Mouse (Mus musculus) T-cell, adult 2 months (primary cell): ENCODE data around the gene Cd300e.
"Not testable (repeated sequence)": the region's sequence is repeated elsewhere in the genome, so short reads cannot be mapped to it uniquely, and the experiment has no call there.

Experiments used
- DNase-seq: peaks from one replicate; pipeline ENCODE4 v3.0.0; 2022; ENCODE audit warnings: low spot score

The Cd300e gene

DNA sequence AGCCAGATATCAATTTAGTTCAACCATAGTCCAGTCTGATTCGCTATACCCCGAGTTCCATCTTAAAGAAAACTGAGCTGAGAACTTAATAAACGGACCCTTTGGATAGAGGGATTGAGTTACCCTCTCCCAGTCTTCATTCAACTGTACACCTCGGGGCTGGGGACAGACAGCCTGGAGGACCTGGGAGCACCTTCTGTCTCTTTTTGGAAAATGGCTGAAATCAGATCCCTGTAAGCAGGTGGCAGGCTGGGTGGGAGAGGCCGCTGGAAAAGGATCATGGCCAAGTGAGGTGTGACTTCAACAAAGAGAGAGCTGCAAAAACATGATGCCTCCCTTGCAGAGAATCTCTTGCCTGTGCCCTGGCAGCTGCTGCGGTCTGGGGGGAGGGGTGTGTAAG, 20.2 kb upstream of the Cd300e start:
- DNase-seq, result no peak

DNA sequence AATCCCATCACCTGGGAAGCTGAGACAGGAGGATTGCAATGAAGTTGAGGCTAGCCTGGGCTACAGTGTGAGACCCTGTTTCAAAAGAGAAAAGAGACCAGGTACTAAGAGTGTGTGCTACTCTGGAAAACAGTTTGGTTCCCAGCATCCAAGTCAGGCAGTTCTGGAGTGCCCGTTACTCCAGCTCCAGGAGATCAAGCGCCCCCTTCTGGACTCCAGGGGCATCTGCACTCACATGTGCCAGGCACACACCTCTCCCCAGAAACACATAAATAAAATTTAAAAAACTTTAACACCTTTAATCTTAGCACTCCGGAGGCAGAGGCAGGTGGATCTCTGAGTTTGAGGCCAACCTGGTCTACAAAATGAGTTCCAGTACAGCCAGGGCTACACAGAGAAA, 19.4 kb upstream of the Cd300e start:
- DNase-seq, result no peak

DNA sequence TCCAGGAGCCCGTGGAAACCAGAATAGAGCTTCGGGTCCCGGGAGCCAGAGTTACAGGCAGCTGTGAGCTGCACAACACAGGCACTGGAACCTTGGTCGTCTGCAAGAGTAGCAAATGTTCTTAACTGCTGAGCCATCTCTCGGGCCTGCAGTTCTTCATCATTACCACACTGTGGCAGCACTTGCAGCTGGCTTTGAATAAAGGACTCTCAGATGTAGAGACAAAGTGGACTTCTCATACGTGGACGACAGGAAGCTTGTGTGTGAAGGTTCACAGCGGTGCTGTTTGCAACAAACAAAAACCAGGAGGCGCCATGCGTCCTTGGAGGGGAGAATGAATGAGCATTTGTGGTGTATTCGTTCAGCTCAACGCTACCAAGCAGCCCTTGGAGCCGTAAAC, 18.9 kb upstream of the Cd300e start:
- DNase-seq, result peak; percentile 51

DNA sequence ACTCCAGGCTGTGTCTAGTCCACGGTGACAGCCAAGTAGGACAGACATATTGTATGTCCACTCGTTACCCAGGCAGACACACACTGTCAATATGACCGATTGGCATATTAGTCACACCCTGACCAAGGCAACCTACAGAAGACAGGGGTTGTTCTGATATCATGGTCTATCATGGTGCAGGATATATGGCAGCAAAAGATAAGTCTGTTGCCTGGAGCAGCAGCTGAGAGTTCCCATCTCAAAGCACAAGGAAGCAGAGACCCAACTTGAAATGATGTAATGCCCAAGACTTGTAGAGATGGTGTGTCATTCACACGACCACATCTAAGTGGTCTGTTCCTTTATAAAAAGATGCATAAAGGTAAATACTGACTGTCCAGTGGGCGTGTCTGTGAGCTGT, 16.7 kb upstream of the Cd300e start:
- no peak for DNase-seq

DNA sequence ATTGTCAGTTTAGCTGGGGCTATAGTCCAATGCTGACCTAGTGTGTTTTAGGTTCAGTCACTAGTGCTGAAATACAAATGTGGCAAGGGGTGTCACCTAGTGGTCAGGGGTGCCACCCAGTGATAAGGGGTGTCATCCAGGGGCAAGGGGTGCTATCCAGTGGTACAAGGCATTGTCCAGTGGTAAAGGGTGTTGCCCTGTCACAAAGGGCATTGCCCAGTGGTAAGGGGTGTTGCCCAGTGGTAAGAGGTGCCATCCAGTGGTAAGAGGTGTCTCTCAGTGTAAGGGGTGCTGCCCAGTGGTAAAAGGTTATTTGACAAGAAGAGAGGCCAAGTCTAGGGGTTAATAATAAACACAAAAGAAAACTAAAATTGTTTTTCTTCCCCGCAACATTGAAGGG, 15.5 kb upstream of the Cd300e start:
- no peak for DNase-seq

DNA sequence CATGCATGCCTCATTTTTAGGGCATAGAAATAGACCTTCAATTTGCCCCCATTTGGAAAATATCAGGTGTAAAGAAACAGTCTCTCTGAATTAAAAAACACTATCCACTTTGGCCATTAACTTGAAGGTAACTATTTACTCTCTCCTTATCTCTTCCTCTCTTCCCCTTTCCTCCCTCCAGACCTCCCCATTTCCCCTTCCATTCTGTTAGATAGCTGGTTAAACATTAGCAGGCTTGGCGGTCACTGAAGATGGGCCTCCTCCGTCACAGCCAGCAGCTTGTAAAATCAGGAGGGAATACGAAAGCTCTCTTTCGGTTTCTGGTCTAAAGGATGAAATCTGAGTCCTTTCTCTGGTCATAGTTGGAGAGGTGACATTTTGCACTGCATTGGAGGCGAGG, 13.9 kb upstream of the Cd300e start:
- no peak for DNase-seq

DNA sequence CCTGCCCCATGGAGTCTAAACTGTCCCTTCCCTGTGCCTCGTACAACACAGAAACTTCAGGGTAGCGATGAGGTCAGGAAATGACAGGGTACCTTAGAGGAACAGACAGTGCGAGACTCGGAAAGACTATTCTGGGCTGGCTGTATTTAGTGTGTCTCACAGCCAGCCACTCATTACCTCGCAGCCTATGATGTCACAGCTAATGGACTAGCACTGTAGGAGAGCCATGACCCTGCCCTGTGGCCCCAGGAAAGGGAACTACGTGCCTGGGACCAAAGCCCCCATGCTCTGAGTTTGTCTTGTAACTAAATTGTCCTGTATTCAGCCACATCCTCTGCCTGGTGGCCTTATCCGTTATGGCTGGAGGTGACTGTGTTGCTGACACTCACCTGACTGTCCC, 13.4 kb upstream of the Cd300e start:
- no peak for DNase-seq

DNA sequence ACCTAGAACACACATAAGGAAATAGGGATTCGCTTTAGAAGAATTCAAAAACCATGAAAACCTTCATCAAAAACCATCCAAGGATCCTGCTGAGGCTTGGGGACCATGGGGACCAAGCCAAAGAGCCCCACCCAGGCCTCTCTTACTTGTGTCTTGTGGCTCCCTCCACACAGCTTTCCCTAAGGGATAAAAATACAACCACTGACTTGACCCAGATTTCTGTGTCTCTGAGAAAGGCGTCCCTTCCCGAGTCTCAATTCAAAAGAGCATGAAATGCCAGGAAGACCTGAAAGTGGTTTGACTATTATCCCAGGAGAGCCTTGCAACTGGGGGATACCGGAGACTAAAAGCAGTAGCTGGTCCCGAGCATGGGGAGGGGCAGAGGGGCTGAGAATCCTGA, 11.0 kb upstream of the Cd300e start:
- no peak for DNase-seq

DNA sequence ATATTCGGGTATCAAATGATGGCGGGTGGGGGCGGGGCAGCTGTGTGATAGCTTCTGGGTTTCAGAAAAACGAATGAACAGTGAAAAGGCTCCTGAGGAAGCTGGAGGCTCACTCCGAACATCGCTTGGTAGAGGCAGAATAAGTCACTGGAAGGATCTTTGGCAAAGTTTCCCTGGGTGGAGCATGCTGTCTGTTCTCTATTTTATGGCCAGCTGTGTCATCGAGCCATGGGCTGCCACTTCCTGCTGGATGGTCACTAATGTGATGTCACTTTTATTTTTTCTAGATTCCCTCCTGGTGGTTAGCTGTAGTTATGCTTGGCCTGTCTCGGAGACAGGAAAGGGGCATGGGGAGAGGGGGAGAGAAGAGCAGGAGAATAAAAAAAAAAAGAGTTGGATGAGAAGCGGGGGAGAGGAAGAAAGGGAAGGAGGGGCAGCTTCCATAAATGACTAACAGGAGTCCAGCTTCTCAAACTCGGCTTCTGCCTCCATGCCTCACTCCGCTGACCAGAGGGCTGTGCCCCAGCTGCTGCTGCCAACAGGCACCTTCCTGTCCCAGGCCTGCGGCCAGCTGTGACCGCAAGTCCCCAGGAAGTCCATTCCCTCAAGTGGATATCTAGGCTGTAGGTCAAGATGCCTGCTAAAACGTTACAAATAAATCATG, 9.8 kb upstream of the Cd300e start:
- DNase-seq, result no peak

DNA sequence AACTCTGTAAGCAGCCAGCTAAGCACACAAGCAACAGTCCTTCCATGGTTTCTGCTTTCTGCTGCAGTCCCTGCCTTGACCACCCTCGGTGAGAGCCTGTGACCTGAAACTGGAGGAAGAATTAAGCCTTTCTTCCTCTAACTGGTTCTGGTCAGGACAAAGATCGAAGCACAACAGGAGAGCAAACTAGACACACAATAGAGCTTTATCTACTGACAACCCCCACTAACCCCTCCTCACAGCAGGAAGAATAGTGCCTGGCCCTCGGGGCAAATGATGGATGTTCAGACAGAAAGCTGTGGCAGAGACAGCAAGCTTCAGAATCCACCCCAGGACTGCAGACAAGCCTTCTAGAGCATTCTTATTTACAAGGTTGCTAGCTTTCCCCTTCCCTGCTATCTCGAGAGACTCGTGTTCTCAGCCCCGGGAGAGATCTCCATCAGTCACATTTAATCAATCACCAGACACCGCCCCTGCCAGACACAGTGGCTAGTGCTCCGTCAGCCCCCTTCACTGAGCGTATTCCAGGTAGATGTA, 9.1 kb upstream of the Cd300e start:
- no peak for DNase-seq

DNA sequence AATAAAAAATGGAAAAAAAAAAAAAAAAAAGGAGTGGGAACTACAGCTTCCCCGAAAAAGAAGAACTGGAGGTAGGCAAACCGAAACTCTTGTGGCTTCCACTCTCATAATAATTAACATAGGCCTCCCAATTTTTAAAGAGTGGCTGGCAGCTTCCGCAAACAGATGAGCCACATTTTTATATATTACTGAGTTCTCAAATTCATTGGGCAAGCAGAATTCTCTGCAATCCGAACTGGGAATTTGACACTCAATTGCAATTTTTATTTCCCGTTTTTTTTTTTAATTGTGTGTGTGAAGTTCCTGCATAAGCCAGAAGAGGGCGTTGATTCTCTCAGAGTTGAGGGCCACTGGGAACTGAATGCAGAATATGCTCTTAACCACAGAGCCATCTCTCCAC, 4.8 kb upstream of the Cd300e start:
- no peak for DNase-seq

DNA sequence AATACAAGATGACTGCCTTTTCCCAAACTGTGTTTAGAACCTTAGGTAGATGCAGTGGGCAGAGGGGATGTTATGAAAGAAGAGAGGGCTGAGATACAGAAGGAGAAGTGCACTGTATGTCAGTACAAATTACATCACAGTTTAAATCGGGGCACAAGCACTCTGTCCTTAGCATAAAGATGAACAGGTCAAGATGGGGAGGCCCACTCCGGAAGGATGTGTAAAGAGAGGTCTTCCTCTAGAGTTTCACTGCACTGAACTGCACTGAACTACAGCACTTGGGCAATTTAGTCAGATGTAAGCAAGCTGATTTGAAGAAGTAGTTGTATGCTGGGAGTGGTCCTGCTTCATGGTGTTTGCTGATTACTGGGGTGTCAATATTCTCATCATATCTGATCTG, 2.2 kb downstream of the Cd300e start:
- no peak for DNase-seq

DNA sequence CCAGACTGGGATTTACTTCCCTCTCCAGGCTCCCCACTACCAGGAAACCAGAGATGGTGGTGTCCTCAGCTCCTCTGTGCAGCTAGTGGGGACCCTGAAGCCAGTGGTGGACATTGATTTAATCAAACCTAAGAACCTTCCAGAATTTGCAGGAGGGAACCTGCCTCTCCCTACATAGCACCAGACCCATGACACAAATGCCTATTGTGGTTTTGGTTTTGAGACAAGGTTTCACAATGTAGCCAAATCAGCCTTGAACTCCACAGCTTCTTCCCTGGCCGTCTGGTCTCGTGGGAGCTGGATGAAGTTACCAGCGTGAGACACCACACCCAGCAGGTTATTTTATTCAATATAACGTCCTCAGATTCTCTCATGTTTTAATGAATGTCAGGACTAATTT, 3.3 kb downstream of the Cd300e start:
- DNase-seq, result no peak

DNA sequence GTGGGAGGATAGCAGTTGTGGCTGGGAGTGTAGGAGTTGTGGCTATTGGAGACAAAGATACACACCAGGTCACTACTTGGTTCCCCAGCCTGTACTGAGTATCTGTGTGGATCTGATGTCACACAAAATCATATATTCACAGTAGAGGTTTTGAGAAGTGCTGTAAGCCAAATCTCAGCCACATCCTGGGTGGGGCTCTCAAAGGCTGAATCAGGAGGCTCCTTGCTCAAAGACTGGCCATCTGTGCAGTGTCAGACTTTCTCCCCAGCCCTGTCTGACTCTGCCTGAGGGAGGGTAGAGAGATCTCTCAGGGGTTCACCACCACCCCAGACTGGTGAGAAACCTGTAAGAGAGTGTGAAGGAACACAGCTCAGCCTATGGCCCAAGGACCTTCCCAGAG, 7.4 kb downstream of the Cd300e start:
- no peak for DNase-seq

DNA sequence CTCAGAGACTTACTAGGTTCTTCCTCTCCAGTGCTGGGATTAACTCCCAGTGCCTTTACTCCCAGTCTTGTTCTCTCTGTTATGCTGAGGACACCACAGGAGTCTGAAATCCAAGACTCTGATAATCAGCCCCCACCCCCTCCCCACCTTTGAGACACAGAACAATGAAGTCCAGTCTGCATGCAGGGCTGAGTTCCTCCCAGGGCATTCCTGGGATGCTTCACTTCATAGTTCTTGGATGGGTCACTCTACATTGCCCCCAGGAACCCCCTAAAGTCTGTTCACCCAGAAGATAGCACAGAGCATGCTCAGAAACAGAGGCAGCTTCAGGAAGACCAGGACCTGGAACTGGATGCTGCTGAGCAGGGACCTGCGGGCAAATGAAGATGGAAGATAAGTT, 9.0 kb downstream of the Cd300e start:
- no peak for DNase-seq

DNA sequence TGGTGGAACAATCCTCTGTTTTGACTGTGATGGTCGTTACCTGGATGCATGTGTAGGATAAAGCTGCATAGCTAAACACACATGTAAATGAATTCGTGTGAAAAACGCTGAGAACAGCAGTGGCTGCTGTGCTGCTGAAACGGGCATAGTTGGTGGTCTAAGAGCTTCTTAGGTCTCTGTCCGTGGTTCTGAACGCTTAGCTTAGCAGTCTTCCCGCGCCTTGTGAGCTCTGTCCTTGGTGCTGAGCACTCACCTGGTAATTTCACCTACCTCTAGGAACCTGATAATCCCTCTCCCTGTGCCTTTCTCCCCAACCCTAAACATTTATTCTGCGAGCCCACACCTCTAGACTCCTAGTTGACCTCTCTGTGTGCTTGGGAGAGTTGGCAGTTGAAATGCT, 9.8 kb downstream of the Cd300e start:
- no peak for DNase-seq

DNA sequence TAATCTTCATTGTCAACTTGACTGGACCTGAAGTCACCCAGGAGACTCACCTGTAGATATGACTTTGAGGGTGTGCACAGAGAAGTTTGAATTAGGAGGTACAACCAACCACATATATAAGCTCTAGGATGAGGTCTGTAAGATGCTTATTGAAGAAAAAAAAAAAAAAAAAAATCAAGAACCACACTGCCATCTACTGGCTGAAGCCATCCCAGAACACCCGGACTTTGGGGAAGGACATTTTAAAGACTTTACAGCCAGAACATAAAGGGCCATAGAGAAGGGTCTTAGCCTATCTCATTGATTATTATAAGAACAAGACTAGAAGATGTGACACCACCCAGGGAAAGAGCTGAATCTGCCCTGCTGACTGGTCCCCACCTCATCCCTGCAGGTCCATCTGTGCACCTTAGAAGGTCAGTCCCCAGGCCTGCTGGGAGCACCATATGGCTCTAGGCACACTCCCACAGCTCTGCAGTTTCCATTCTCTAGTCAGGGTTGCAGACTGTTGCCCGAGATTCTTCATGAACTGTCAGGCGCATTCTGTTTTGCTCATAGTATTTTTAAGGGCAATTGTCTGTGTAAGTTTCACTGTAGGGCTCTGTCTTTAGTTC, 12.6 kb downstream of the Cd300e start:
- DNase-seq, result no peak

DNA sequence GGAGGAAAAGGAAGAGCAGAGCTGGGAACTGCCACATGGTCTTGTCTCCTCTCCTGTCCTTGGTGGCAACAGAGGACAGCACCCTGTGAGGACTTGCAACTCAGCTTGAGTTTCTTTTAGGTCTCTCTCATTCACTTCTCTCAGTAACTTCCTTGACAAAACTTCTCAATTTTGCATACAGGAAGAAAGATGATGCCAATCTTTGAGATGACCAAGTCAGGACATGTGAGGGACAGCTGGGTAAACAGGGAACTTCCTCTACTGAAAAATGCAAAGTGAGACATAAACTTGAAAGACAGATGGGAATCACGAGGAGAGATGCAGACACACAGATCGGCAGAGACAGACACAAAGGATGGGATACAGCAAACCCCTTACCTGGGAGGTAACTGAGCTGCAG, 13.7 kb downstream of the Cd300e start, which contains the start of gene Cd300ld3:
Gene Cd300ld3, minus strand, starts transcription at position 151 of the 400 bp plus-strand sequence.
- no peak for DNase-seq

DNA sequence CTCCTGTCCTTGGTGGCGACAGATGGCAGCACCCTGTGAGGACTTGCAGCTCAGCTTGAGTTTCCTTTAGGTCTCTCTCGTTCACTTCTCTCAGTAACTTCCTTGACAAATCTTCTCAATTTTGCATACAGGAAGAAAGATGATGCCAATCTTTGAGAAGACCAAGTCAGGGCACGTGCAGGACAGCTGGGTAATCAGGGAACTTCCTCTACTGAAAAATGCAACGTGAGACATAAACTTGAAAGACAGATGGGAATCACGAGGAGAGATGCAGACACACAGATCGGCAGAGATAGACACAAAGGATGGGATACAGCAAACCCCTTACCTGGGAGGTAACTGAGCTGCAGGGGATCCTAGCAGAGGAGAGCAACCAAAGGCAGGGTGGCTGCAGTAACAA, 24.3 kb downstream of the Cd300e start, which contains the start of gene Cd300ld5:
Gene Cd300ld5, minus strand, starts transcription at position 101 of the 400 bp plus-strand sequence.
- DNase-seq, result not testable (repeated sequence)

DNA sequence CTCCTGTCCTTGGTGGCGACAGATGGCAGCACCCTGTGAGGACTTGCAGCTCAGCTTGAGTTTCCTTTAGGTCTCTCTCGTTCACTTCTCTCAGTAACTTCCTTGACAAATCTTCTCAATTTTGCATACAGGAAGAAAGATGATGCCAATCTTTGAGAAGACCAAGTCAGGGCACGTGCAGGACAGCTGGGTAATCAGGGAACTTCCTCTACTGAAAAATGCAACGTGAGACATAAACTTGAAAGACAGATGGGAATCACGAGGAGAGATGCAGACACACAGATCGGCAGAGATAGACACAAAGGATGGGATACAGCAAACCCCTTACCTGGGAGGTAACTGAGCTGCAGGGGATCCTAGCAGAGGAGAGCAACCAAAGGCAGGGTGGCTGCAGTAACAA, 35.1 kb downstream of the Cd300e start, which contains the start of gene Cd300ld4:
Gene Cd300ld4, minus strand, starts transcription at position 101 of the 400 bp plus-strand sequence.
- DNase-seq, result not testable (repeated sequence)

DNA sequence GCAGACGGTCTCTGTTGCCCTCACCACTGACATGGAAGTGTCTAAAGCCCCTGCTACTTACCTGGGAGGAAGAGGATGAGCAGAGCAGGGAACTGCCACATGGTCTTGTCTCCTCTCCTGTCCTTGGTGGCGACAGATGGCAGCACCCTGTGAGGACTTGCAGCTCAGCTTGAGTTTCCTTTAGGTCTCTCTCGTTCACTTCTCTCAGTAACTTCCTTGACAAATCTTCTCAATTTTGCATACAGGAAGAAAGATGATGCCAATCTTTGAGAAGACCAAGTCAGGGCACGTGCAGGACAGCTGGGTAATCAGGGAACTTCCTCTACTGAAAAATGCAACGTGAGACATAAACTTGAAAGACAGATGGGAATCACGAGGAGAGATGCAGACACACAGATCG, 45.9 kb downstream of the Cd300e start, which contains the start of gene Cd300ld2:
Gene Cd300ld2, minus strand, starts transcription at position 101 of the 400 bp plus-strand sequence.
- not testable (repeated sequence) for DNase-seq

DNA sequence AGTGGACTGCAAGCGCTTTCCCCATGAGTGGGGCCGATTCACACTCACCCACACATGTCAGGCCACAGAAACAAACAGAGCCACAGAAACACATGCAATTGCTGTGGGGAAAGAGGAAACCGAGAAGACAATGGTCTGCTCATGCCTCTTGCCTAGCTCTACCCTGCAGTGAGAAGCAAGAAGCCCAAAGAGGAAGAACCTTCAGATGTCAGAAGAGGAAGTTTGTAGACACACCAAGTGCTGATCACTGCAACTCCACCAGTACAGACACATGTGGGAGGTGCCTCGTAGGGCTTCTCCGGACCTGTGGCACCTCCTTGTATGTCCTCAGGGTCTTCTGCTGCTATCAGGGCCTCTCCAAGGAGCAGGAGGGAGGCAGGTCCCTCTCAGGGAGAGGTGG, 57.9 kb downstream of the Cd300e start:
- no peak for DNase-seq
